Mouse (Mus musculus): ENCODE results near the gene Adcy4. TPM values are rescaled to one million over a fixed set of nuclear protein-coding genes. Genes with fewer than 3 reads are reported as not detected.

The Adcy4 gene
- polyA plus RNA-seq, 1 experiment from 2014 or later = 10.0 TPM

GRCm38 (mm10) chr14:55719737-55720136, 64.2 kb downstream of the Adcy4 start:
- ATAC-seq (replicated peaks; ENCODE audit: low FRiP score, low read depth) = no peak
- no peaks in the 10 kb centered on the region for H3K27me3 ChIP-seq (ENCODE audit: insufficient read depth, low read length)

More at GRCm38 (mm10) chr14:55719737-55720136, 64.2 kb downstream of the Adcy4 start:
- Histone ChIP-seq H3K4me1 (replicated peaks; ENCODE audit: insufficient read depth, low read length) (no peaks in the 10 kb centered on the region), H3K27ac (no peak overlapping the region), H3K36me3 (ENCODE audit: insufficient read depth, low read length) (peaks cover 27% of the 10 kb centered on the region; the same call in 1 of the 2 replicates), H3K4me3 (replicated peaks; ENCODE audit: low read depth, low read length) (no peak overlapping the region), H3K9me3 (replicated peaks; ENCODE audit: low read length) (no peaks in the 10 kb centered on the region), H3K9ac (ENCODE audit: low read depth, low read length) (no peak overlapping the region), H3K4me2 (ENCODE audit: low read length) (no peak overlapping the region)
- no peak for DNase-seq (ENCODE audit: low spot score)
- 88% methylated on average over 6 of the region's 6 CpGs for WGBS
- TF ChIP-seq CTCF (IDR thresholded peaks at IDR 0.05; ENCODE audit: low read depth) = no peak

Other genes starting within 250 kb of the Adcy4 start
- 38.2 and 42.2 TPM in 2 replicates for gene Pck2, start 243.8 kb downstream of the Adcy4 start, polyA plus RNA-seq (2015; fragmentation: Nextera tagmentation; extraction: Ambion mirVana)
- gene Dcaf11, start 224.1 kb downstream of the Adcy4 start, polyA plus RNA-seq (2015; fragmentation: Nextera tagmentation; extraction: Ambion mirVana) = 109 and 116 TPM in 2 replicates
- gene A730061H03Rik, start 223.7 kb downstream of the Adcy4 start, polyA plus RNA-seq (2015; fragmentation: Nextera tagmentation; extraction: Ambion mirVana) = 1.7 and 2.2 TPM in 2 replicates
- 13.0 and 13.3 TPM in 2 replicates for gene Fitm1, start 208.5 kb downstream of the Adcy4 start, polyA plus RNA-seq (2015; fragmentation: Nextera tagmentation; extraction: Ambion mirVana)
- gene Psme1, start 206.0 kb downstream of the Adcy4 start, polyA plus RNA-seq (2015; fragmentation: Nextera tagmentation; extraction: Ambion mirVana) = 179 and 181 TPM in 2 replicates
- 14.3 and 16.6 TPM in 2 replicates for gene Emc9, start 198.8 kb downstream of the Adcy4 start, polyA plus RNA-seq (2015; fragmentation: Nextera tagmentation; extraction: Ambion mirVana)
- gene Psme2, start 193.0 kb downstream of the Adcy4 start, polyA plus RNA-seq (2015; fragmentation: Nextera tagmentation; extraction: Ambion mirVana) = 281 and 286 TPM in 2 replicates
- gene Rnf31, start 192.4 kb downstream of the Adcy4 start, polyA plus RNA-seq (2015; fragmentation: Nextera tagmentation; extraction: Ambion mirVana) = 17.9 TPM in 2 replicates
- gene Irf9, start 180.5 kb downstream of the Adcy4 start, polyA plus RNA-seq (2015; fragmentation: Nextera tagmentation; extraction: Ambion mirVana) = 24.2 and 27.4 TPM in 2 replicates
- 12.7 and 14.9 TPM in 2 replicates for gene Rec8, start 166.1 kb downstream of the Adcy4 start, polyA plus RNA-seq (2015; fragmentation: Nextera tagmentation; extraction: Ambion mirVana)
- gene Ipo4, start 148.1 kb downstream of the Adcy4 start, polyA plus RNA-seq (2015; fragmentation: Nextera tagmentation; extraction: Ambion mirVana) = 58.5 and 68.7 TPM in 2 replicates
- gene Gm49378, start 146.2 kb downstream of the Adcy4 start, polyA plus RNA-seq (2015; fragmentation: Nextera tagmentation; extraction: Ambion mirVana) = 1.8 and 3.0 TPM in 2 replicates
- gene Tm9sf1, start 140.3 kb downstream of the Adcy4 start, polyA plus RNA-seq (2015; fragmentation: Nextera tagmentation; extraction: Ambion mirVana) = 108 and 118 TPM in 2 replicates
- 0.47 and 1.1 TPM in 2 replicates for gene Tssk4, start 133.9 kb downstream of the Adcy4 start, polyA plus RNA-seq (2015; fragmentation: Nextera tagmentation; extraction: Ambion mirVana)
- 48.8 and 56.0 TPM in 2 replicates for gene Mdp1, start 123.6 kb downstream of the Adcy4 start, polyA plus RNA-seq (2015; fragmentation: Nextera tagmentation; extraction: Ambion mirVana)
- 48.2 and 49.7 TPM in 2 replicates for gene Gmpr2, start 112.2 kb downstream of the Adcy4 start, polyA plus RNA-seq (2015; fragmentation: Nextera tagmentation; extraction: Ambion mirVana)
- 508 and 548 TPM in 2 replicates for gene Nedd8, start 112.0 kb downstream of the Adcy4 start, polyA plus RNA-seq (2015; fragmentation: Nextera tagmentation; extraction: Ambion mirVana)
- gene Tinf2, start 102.3 kb downstream of the Adcy4 start, polyA plus RNA-seq (2015; fragmentation: Nextera tagmentation; extraction: Ambion mirVana) = 24.6 and 29.0 TPM in 2 replicates
- 5.9 and 7.6 TPM in 2 replicates for gene Tgm1, start 70.2 kb downstream of the Adcy4 start, polyA plus RNA-seq (2015; fragmentation: Nextera tagmentation; extraction: Ambion mirVana)
- gene Rabggta, start 61.8 kb downstream of the Adcy4 start, polyA plus RNA-seq (2015; fragmentation: Nextera tagmentation; extraction: Ambion mirVana) = 39.9 and 43.2 TPM in 2 replicates
- gene Dhrs1, start 38.4 kb downstream of the Adcy4 start, polyA plus RNA-seq (2015; fragmentation: Nextera tagmentation; extraction: Ambion mirVana) = 122 and 127 TPM in 2 replicates
- gene Nop9, start 38.4 kb downstream of the Adcy4 start, polyA plus RNA-seq (2015; fragmentation: Nextera tagmentation; extraction: Ambion mirVana) = 26.2 and 26.5 TPM in 2 replicates
- gene Cideb, start 25.6 kb downstream of the Adcy4 start, polyA plus RNA-seq (2015; fragmentation: Nextera tagmentation; extraction: Ambion mirVana) = 50.0 and 51.0 TPM in 2 replicates
- gene Ltb4r2, start 22.7 kb downstream of the Adcy4 start, polyA plus RNA-seq (2015; fragmentation: Nextera tagmentation; extraction: Ambion mirVana) = 0.68 and 0.75 TPM in 2 replicates
- gene Ltb4r1, start 18.1 kb downstream of the Adcy4 start, polyA plus RNA-seq (2015; fragmentation: Nextera tagmentation; extraction: Ambion mirVana) = 0.47 and 0.71 TPM in 2 replicates
- gene Ripk3, start 4.8 kb upstream of the Adcy4 start, polyA plus RNA-seq (2015; fragmentation: Nextera tagmentation; extraction: Ambion mirVana) = 20.4 and 24.7 TPM in 2 replicates
- 16.8 and 19.7 TPM in 2 replicates for gene Nfatc4, start 39.0 kb upstream of the Adcy4 start, polyA plus RNA-seq (2015; fragmentation: Nextera tagmentation; extraction: Ambion mirVana)
- 8.4 and 8.9 TPM in 2 replicates for gene Nynrin, start 69.9 kb upstream of the Adcy4 start, polyA plus RNA-seq (2015; fragmentation: Nextera tagmentation; extraction: Ambion mirVana)
- 0.20 and 0.28 TPM in 2 replicates for gene Cbln3, start 100.3 kb upstream of the Adcy4 start, polyA plus RNA-seq (2015; fragmentation: Nextera tagmentation; extraction: Ambion mirVana)
- gene Khnyn, start 100.9 kb upstream of the Adcy4 start, polyA plus RNA-seq (2015; fragmentation: Nextera tagmentation; extraction: Ambion mirVana) = 8.1 and 9.8 TPM in 2 replicates
- gene Sdr39u1, start 116.2 kb upstream of the Adcy4 start, polyA plus RNA-seq (2015; fragmentation: Nextera tagmentation; extraction: Ambion mirVana) = 85.3 and 86.0 TPM in 2 replicates
- 1.8 and 5.8 TPM in 2 replicates for gene Cma1, start 160.6 kb upstream of the Adcy4 start, polyA plus RNA-seq (2015; fragmentation: Nextera tagmentation; extraction: Ambion mirVana)
- gene Cma2, start 166.9 kb upstream of the Adcy4 start, polyA plus RNA-seq (2015; fragmentation: Nextera tagmentation; extraction: Ambion mirVana) = not detected in 2 replicates
- gene Mcpt1, start 233.9 kb upstream of the Adcy4 start, polyA plus RNA-seq (2015; fragmentation: Nextera tagmentation; extraction: Ambion mirVana) = not detected in 2 replicates
- gene Mcpt9, start 246.4 kb upstream of the Adcy4 start, polyA plus RNA-seq (2015; fragmentation: Nextera tagmentation; extraction: Ambion mirVana) = not detected in 2 replicates

Measured in kidney, postnatal 0 days (tissue).